Mouse (Mus musculus) kidney, postnatal 25 days (tissue): ENCODE measurements around the gene Naaladl2.

Source experiments
- DNase-seq, 2 experiments: peaks; one replicate each; pipeline ENCODE4 v3.0.0; 2021; ENCODE audit warnings: mixed read lengths in 2 of 2

Naaladl2 gene

DNA sequence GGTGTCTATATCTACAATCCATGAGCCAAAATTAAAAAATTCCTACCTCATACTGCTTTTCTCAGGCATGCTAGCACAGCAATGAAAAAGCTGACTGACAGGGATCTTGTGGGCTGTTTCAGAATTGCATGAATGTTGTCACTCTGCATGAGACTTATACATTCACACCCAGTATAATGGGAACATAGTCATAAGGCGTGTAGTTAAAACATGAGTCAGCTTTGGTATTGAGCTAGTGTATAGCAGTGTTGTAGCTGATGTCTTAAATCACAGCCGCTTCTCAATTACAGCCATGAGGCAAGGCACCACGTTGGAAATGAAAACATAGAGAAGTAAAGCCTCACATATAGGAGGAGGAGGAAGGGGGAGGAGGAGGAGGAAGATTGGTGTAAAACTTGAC is 473.6 kb downstream of the Naaladl2 start:
- no peak for DNase-seq

DNA sequence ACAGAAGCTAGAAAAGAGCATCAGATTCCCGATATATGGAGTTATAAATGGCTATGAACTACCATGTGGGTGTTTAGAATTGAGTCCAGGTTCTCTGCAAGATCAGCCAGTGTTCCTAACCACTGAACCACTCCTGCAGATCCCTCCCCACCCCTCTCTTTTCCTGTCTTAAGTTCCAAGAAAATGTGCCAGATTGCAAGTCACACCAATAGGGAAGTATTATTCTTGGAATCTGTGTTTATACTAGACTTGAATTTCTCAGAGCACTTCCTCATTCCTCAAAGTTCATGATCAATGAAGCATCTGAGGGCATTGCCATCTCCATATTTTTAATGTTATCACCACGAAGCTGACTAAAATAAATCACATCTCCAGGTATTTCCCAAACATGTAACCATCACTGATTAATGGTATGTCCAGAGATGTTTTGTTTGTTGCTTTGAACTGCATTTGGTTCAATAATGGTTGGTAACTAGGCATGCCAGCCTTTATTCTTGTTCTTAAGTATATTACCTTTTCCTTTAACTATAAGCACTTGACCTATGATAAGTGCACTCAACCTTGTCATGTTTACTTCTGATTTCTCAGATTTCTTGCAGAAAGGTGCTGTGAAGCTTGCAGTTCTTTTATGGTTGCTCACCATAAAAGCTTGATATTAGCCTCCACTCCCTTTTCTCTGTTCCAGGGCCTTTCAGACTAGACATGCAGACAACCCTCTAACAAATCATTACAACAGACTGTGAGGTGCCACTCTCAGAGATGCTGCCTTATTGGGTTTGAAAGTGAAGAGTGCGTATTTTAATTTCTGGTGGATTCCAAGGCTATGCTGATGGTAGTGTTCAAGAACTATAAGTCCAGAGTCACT is 475.8 kb downstream of the Naaladl2 start:
- DNase-seq = no peak

DNA sequence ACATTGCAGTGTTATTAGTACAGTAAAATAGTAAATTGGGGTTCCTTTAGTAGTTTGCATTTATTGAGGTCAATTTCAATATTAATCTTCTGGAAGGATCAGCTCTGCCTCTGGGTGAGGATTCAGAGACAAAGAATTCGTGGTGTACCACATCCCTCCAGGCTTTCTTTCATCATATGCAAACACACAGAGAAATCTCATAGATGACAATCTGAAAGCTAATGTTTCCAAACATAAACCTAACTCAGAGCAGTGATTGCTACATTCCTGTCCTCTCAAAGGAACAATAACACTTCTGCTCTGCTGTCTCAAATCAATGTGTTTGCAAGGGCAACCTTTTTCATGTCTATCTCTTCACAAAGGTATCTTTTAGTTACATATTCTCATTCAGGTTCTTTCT is 478.7 kb downstream of the Naaladl2 start:
- DNase-seq = no peak

DNA sequence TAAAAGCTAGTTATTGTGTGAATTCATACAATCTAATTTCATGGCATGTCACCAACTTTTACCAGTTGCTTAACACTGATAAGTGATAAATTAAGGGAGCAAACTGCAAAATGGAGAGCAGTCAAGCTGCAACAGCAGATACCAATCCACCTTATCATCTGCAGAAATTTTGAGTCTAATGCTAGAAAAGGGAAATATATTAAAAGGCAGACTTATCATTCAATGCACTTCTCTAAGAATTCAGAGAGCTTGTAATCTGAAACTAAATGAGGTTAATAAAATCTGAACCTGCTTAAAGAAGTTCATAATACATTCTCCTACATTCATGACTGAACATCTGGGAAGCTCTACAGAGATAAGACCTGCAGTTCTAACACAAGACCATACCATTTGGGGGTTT is 480.3 kb downstream of the Naaladl2 start:
- no peak for DNase-seq

DNA sequence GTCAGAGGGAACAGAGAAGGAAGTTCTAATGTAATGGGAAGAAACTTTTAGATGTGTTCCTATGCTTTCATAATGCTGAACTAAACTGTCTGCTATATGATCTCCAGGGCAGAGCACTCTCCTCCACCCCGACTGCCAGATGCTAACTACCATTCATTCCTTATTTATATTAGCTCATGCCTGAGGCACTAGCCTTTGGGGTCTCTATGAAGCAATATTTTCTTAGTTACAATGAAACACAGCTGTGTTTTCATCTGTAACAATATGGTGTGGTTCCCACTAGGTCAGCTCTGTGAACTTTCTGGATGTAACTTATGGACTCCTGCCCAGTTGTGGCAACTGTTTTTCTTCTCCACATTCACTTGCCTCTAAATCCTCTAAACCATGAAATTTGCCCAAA is 514.0 kb downstream of the Naaladl2 start:
- DNase-seq = no peak

DNA sequence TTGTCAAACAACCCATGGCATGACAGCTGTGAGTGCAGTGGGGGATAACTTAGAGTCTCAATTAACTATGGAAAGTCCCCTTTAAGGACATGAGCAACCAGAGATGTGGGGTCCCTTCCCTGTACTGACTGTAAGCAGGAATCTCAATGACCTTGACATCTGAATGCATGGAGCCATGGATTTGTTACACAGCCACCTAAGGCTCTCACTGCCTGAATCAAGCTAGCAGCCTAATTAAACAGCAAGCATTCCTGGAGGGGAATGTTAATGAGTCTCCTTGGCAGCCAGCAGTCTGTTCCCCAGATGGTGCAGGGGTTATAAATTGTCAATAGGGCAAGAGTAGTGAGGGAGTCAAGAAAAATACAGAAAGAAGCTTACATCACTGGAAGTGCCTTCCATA is 538.6 kb downstream of the Naaladl2 start:
- peak; percentile 2 to 32 for DNase-seq

DNA sequence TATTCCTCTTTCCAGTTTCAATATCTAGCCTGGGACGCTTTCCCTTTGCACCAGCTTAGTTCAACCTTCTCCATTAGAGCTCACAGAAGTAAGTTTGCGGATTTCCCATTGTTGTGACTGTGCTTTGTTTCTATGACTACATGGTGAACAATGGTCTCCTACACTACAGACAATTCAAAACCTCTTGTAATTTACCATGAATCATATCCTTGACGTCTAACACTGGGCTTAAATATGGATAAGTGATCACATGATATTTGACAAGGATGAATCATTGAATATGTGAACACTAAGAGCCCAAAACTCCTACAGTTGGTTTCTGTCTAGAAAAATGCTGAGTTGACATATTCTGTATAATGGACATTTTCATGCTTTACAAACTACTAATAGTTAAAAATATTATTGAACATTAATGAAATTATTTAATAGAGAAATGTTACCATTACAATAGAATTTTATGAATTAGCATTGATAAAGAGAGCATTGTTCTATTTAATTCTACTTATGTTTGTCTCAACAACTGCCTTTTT is 539.2 kb downstream of the Naaladl2 start:
- no peak for DNase-seq

DNA sequence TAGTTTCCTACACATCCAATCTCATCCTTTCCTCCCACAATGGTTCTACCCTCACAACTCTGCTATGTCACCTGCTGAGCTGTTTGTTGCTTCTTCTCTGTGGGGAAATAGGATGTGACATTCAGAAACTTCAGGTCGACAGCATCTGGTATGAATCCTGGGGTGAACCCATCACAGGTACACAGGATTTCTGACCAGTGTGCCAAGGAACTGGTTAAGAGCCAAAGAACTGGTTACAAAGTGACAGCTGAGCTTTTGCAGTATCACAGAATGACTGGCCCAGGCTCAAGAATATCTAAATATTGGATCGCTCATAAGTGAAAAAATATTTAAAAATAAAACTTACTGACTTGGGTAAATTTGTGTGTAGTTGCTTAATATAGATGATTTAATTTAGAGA is 548.6 kb downstream of the Naaladl2 start:
- no peak for DNase-seq

DNA sequence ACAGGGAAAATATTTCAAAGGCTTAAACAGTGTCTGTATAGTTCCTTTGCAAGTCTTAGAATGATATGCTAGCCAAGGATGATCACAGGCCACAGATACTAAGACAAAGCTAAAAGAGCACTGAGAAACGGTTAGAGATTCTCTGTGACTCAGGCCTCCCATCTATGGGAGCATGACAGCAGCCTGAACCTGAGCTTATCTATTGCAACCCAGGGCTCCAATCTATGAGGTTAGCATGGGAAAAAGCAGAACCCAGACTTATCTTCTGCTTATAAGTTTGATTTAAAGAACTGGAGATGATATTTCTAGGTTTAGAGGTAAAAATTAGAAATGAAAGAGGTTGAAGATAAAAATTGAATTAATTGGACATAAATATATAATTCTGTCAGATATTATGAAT is 587.4 kb downstream of the Naaladl2 start:
- no peak for DNase-seq

DNA sequence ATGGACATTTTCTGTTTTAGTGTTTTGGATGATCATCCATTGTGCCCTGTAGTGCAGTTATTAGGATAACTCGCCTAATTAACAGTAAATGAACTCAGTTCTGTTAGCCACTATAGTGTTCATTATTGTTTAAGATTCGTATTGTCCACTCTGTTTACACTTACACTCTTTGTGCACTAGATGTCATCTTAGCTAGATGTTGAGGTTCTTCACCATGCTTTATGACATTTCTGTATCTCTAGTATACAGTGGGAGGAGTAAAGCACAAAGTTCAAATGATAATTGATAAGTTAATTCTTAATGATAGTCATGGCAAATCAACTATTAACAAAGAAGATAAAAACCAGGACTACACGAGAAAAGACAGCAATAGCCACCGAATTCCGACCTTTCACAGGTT is 590.4 kb downstream of the Naaladl2 start:
- no peak for DNase-seq

DNA sequence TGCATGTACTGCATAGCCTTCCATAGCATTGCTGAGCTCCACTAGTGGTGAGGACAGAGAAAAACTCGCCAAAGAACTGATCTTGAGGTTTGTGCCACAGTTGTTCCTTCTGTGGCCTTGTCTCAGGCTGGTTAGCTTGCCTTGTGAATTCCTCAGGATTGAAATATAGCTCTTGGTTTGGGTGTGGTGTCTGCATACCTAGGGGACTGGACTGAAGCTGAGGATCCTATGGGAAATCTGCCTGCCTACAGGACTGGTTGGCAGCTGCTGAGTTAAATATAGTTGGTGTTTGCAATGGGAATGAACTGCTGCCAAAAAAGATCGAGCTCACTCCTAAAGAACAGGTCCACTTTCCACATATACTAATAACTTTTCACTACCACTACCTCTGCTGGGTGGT is 591.4 kb downstream of the Naaladl2 start:
- DNase-seq = no peak

DNA sequence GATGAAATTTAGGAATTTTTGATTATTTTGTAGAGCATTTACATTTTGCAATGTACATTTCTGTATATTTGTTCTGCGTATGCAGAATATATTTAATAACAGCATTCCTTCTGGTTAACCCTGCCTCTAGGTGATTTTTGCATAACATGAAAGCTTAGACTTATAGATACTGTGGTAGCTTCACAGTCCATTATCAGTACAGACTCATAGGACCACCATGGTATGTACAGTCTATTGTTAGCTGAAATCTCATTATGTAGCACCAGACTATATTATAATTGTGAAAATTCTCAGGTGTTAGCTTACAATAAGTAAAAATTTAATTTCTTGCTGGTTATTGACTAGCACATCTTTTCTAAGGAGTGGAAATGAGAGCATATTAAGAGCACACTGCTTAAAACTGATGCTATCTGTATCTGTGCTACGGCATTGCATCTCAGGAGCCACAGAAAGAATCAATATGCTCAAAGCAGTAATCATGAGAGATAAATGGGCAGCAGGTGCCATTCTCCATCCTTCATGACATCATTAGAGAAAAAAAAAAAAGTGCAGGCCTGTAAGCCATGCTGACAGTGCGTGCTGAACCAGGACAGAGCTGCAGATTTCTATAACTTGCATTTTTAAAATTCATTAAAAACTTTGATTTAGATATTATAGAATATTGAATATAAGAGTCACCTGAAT is 610.1 kb downstream of the Naaladl2 start:
- no peak for DNase-seq

DNA sequence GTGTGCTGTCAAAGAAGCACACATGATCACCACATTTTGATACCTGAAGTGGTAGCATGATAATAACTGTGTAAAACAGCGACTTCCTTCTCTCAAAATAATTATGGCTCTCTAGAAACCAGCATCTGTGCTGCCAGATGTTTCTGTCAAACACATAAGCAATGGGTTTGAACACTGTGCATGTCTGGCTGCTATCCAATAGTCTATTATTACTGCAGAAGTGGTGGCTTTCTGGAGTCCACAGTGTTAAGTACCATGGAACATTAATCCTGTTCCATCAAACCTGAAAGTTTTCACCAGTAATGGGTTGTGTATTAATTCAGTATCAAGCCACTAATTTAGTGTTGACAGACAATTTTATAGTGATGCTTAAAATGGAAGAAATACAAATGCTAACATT is 629.1 kb downstream of the Naaladl2 start:
- no peak for DNase-seq

DNA sequence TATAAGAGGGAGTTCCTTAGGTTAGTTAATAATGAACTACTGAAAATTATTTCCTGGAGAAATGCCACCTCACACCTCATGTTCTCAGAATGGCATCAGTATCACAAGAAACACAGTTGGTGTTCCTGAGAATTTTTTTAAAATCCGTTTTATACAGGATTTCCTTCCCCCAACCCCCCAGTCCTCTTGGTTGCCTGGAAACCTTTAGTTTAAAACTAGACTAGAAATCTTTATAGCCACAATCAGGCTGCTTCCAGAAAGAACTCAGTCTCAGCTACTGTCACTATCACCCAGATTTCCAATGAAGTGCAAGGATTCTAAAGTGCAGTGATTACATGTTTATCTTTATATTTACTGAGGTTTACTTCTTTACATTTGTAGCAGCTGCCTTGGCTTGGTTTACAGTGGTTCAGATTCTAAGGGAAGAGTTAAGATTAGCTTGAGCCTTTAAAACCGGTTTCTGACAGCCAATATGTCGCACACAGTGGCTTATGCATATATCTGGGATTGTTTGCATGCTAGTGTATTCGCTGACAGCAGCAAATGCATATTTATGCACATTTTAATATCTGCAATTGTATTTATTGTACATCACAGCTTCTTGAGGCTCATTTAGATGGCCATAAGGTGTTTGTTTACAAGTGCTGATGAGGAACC is 657.5 kb downstream of the Naaladl2 start:
- no peak for DNase-seq

DNA sequence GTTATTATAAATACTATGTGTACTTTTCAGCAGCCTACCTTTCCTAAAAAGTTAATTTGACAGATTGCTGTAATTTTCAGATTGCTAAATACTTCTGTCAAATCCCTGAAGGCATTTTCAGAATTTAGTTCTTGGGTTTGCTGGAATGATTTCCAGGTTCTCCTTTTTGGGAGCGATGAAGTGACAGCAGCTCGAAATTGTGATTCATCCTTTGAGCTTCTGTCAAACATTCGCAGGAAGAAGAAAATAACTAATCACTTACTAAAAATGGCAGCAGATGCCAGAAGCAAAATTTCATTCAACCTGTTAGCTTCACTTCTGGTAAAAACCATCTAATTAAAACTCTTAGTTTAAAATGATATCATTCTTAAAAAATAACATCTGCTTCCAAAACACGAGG is 680.1 kb downstream of the Naaladl2 start:
- DNase-seq = no peak

DNA sequence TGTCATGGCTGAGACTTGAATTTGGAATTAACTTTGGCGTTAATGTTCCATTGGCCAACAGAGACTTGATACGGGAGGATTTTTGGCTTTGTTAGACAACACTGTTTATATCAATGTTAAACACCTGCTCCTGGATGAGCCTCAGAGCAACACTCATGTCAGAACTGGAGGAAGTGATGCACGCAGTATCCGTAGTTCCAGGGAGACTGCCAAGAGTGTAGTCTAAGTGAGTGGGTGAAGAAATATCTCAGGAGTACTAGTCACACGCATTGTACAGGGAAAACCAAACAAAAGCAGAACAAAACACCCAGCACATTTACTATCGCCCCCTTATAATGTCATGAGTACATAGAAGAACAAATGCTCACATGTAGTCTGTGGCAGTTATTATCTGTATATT is 703.4 kb downstream of the Naaladl2 start:
- DNase-seq = no peak

DNA sequence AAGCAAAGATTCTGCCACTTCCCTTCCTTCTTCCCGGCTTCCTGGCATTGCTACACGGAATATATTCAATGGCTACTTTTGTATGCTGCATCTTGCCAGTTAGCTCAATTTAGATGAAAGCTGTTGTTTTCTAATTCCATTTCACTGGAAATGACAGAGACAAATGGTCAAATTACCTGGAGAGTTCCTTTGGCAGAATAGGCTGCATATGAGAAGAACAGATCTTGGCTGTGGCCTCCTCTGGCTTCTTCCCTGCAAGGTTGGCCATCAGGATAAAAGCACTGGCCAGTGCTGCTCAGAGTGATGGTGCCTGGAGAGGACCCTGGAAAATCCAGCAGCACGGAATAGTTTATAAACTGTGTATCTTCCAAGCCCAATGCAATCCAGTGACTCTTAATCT is 711.3 kb downstream of the Naaladl2 start:
- no peak for DNase-seq

DNA sequence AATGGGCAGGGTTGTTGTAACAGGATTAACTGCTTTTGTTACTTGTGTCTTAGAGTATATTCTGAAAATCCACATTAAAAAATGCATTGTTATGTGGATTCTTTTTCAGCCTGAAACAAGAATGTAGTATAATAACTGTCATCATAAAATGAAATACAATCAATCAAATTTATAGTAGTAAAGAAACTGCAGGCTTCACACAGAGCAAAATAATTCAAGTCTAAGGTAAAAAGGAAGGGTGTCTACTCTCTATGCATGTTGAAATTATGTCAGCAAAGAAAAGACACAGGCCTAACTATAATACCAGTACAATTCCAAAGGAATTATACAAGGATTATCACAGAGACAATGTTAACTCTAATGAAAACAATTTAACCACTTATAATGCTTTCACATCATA is 752.3 kb downstream of the Naaladl2 start:
- DNase-seq = no peak

DNA sequence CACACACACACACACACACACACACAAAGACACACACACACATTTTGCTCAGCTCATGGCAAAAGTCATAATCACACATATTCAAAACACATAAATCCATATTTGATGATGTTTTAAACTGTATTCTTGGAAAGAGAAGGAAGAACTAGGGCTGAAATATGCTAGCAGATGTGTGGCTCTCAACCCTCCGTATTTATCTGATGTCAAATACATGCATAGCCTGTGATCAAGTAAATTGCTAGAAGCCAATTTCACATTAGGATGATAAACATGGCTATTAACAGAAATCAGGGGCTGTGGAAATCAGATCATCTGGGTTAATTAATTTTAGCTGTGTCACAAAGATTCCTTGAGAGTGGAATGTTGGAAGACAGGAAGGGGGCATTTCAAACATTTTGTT is 752.8 kb downstream of the Naaladl2 start:
- DNase-seq = no peak

DNA sequence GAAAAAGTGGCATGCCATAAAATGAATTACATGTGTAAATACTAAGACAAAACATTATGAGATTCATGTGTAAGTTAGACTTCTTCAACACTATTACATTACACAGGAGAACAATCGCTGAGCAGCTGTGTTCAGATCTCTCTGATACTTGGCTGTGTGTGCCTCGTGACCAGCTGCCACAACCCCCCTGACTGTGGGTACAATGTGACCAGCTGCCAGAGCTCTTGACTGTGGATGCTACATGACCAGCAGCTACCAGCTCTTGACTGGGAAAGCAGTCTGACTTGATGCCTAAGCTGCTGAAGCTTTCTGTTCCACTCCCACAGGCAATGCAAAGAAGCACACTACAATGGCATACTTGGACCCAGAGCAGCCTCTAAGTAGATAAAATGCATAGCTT is 789.1 kb downstream of the Naaladl2 start:
- no peak for DNase-seq

DNA sequence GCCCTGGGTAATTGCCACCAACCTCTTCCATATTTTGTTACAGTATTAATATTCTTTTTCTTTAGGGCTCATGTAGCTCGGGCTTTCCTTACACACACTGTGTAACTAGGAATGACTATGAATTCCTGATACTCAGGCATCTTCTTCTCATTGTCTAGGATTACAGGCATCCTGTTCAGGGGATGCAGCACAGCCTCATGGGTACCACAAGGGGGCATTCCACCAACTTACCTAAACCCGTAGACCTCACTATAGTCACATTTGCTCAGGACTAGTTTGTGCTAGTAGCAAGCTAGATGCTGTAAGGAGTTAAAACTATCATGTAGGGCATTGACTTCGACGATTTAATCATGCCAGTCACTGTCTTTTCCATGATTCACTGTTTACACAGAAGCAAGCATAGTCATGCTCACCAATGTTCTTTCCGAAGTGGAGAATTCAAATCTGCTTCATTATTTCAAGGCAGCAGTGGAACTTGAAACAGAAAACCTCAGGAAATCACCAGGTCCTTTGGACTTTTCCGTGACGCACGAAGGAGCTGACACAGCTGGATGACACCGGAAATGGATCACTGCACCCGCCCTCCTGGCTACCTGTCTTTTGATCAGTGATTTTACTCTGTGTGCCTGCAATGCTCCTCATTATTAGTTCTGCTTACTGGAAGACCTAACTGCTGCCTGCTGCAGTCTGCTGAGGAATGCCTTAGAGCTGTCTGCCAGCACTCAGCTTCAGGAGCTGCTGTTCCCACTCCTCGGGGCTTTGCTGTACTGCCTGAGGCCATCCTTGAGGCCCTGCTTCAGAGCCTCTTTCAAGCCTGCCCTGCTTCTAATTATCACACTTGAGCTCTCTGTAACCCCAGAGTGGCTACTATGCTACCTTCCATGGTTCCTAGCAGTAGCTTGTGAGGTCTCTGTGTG is 822.3 kb downstream of the Naaladl2 start:
- DNase-seq = peak; percentile 12 to 59

DNA sequence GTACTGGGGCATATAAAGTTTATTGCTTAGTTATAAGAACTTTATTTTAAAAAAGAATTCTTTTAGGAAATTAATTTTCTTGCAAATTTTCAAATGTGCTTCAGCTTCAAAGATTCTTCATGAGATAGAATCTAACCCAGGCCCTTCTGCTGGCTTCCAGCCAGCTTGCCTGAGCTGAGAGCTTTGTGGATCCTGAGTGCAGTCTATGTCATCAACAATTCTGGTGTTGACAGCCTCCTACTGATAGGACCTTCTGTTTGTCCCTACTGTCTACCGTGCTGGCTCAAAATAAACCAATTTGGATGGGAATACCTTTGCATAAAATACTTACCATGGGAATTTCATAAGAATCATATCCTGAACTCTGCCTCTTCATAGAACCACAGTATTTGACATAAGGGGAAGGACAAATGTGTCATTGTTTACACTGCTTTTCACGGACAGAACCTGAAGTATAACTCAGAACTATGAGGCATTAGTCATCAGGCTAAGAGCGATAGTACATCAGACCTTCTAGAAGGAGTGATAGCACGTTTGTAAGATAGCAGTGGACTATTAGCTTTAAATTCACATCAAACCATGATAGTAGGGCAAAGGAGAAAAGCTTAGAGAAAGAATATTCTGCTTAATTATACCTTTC is 829.3 kb downstream of the Naaladl2 start:
- DNase-seq = no peak
